Mouse (Mus musculus) A20 (cell line): ENCODE data around the gene Cmip.
"Not testable (repeated sequence)": the region's sequence is repeated elsewhere in the genome, so short reads cannot be mapped to it uniquely, and the experiment has no call there.

Source experiments
- DNase-seq: peaks from one replicate; pipeline ENCODE4 v3.0.0-alpha.2; 2011; ENCODE audit warnings: low read depth, low spot score

Gene Cmip

DNA sequence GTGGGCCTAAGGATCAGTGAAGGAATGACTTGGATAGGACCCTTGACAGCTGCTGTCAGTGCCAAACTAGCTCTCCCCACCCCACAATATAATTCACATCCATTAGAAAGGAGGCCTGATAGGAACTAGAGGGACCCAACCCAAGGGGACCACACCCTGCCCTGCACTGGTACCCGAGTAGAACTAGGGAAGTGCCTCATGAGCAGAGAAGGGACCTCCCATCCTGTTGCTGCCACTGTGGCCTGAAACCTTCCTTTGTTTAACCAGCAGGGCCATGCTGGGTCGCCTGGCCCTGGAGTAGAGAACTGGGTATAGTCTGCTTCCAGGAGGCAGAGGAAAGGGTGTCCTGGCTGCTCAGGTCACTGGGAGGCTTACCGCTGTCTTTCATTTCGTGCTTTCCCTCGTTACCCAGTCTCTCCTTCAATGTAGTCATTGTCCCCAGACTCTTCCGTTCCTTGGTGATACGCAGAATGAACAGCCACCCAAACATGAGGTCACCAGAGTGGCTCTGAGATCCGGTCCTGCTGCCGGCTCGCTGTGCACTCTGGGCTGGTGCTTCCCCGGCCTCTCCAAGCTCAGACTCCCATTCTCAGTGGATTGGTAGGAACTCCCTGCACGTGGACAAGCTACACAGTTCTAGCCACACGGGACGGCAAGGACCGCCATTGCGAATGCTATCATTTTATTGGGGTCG lies 164.1 kb downstream of the Cmip start:
- no peak for DNase-seq

DNA sequence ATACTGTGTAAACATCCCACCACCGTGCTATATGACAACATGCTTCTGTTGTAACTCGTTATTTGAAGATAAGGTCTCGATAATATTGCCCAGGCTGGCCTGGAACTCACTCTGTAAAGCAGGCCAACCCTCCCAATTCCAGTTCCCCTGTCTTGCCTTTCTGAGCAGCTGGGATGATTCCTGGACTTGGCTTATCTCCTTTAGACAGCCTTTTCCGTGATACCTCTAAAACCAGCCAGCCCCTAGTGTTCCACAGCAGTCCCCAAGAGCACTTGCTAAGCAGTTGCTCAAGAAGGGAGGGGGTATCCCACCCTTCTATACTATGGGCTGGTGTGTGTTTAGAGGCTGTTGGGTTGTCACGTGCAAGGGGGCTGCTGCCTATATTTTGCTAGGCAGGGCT lies 165.0 kb downstream of the Cmip start:
- no peak for DNase-seq

DNA sequence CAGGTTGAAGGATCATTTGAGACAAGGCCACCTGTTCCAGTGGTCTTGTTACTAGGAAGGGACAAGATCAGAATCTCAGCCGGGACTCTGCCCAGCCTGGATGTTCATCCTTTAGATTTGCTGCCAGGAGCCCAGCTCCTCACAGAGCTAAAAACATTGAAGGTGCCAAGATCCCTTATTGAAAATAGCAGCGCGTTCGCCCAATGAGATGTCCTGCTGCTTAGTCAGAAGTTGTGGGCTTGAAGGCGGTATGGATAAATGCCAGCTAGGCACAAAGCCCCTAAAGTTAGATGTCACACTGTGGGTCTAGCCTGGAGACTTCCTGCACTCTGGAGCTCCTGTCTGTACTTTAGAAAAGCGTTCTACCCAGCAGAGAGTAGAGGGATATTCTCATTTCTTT lies 165.5 kb downstream of the Cmip start:
- DNase-seq = no peak

DNA sequence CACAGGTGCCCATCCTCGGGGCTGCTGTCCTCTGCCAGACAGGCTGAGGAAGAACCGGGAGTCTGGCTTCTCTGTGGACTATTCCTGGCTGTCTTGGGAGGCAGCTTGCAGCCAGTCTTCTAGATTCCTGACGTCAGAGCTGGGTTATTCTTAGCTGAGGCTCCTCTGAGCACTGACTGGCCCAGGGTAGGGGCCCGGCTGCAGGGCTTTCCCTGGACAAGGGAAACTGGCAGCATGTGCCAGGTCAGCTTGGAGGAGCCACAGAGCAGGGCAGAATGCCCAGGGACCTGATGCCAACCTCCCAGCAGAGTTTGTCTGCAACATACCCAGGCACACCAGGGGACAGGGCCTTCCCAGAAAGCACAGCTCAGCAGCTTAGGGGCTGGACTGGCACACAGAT lies 166.2 kb downstream of the Cmip start:
- no peak for DNase-seq

DNA sequence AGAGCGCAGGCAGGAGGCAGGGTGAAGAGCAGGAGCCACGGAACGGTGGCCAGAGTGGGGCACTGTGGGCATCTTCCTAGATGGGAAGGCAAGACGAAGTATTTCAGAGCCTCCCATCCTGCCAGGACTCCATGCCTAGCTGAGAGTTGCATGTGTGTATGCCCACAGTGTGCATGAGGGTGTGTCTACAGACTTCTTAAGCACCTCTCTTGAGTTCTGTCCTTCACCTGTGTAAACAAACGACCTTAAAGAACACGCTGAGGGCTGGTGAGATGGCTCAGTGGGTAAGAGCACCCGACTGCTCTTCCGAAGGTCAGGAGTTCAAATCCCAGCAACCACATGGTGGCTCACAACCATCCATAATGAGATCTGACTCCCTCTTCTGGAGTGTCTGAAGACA lies 171.0 kb downstream of the Cmip start:
- not testable (repeated sequence) for DNase-seq

DNA sequence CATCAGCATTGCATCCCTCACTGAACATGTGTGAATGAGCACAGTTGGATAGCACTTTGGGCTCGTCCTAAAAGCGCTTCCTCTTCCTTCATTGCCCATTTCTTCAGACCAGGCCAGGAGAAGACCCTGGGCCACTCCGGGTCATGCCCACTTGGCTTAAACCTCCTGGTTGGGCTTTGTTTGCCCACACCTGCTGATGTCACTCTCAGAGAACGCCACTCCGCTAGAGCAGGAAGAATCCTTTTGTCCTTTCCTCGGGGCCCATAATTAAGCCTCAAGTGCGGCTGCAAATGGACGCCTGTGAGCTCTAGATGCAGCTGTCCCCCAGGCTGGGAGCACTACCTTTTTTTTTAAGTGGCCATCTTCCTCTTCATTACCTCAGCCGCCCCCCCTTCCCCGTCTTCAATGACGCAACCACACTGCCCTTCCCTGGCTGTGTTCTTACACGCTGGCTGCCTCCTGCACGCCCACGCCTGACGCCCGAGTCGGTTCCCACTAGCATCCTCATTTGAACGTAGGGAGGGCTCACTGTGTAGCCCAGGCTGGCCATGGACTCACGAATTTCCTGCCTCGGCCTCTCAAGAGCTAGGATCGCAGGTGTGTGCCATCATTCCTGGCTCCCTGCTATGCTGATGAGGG lies 171.8 kb downstream of the Cmip start:
- no peak for DNase-seq

DNA sequence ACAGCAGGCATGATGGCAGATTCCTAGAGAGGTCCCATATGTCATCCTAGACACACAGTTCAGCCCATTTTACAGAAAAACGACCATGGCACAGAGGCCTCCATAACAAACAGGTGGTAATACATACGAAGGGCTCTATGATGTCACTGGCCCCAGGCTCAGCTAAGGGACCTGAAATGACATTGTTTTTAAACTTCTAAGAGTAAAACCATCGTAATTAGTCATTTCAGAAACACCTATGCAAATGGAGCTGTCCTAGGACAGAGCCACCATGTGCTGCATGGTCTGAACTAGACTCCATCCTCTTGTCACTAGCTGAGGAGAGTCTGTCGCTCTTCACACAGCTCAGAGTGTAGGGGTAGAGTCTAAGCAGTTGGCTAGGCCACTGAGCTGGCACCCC lies 173.8 kb downstream of the Cmip start:
- DNase-seq = no peak

- no peak for DNase-seq
Observed at GRCm38 (mm10) chr8:117431554-117431953, 174.7 kb downstream of the Cmip start.

DNA sequence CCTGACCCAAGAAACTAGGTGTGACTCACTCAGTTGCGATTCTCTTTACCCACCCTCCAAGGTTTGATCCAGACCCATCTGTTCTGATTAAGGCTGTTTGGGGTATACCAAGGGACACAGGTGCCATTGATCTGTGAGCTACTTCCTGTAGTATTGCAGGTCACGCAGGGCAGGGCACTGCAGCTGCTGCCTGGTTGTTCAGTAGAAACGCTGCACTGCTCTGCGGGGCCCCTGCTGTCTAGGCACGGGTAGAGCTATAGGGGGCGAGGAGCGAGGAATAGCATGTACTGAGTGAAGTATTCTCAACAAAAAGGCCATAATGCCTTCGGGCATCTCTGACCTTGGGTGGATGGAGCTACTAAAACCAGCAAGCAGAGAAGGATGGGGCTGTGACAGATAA lies 175.2 kb downstream of the Cmip start:
- no peak for DNase-seq

GRCm38 (mm10) chr8:117433968-117434367 lies 177.1 kb downstream of the Cmip start:
- no peak for DNase-seq

DNA sequence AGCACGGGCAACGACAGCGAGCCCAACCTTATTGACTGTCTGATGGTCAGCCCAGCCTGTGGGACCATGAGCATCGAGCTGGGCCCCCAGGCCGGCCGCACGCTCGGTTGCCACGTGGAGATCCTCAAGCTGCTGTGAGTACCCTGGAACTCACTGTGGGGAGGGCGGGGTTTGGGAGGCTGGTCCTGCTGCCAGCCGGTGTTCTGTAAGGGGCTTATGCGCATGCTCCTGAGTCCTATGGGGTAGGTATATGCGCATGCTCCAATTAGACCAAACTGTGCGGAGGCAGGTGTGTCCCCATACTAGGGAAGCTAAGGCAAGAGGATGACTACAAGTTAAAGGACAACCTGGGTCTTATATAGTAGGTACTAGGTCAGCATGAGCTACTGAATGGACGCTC lies 179.9 kb downstream of the Cmip start:
- DNase-seq = no peak

- no peak for DNase-seq
Observed at GRCm38 (mm10) chr8:117437616-117438015, 180.8 kb downstream of the Cmip start.

DNA sequence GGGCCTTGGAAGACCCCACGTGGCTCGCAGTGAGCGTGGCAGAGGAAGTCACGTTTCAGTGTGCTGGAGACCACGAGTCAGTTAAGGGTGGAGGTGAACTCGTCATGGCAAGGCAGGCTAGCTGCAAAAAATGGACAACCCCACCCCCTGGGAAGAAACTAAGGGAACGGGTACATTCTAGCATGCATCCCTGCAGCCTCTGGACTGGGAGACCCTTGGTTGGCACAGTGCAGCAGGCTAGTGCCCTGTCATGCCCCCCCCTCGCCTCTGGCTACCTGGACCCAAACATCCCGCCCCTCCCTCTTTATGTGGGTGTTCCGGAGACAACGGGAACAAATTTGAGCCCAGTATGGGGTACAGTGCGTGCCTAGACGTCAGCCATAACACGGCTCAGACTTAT lies 183.5 kb downstream of the Cmip start:
- no peak for DNase-seq

- no peak for DNase-seq
Observed at GRCm38 (mm10) chr8:117440759-117441158, 183.9 kb downstream of the Cmip start.

DNA sequence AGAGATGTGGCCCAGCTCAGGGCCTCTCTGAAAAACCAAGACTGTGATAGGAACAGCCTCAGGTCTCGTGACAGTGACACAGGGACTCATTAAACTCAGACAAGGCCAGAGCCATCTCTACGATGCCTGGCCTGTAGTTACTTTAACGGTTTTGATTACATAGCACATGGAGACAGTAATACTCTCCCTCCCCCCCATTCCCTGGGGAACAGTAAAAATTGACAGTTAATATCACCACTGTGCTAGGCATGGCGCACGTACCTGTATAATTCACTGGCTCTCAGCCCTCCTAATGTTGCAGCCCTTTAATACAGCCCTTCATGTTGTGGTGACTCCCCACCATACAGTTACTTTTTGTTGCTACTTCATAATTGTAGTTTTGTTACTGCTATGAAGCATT lies 188.6 kb downstream of the Cmip start:
- no peak for DNase-seq

DNA sequence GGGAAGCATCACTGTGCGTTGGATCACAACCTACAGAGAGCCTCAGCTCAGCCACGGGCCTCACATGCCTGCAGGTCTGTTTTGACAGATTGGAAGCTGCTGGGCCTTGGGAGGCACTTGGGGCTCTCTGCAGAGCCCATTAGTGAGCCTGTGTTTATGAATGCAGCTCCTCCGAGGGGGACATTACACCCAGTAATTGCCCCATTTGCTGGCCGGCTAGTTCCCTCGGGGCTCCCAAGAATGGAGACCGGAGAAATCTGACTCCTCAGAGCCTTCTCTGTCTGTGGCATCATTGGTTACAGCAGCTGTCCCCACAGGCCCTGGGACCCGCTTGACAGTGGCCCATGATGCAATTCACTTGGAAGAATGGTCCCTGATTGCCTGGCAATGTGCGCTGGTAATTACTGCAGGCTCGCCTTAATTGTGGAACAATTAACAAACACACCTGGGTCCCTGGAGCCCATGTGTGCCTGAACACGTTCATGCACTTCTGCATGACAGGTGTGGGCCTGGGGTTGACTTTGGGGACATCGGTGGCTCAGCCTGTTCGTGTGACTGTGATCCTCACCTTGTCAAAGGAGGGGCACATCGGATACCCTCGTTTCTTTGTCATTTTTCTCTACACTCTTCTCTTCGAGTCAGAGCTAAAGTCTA lies 189.6 kb downstream of the Cmip start:
- DNase-seq = no peak

DNA sequence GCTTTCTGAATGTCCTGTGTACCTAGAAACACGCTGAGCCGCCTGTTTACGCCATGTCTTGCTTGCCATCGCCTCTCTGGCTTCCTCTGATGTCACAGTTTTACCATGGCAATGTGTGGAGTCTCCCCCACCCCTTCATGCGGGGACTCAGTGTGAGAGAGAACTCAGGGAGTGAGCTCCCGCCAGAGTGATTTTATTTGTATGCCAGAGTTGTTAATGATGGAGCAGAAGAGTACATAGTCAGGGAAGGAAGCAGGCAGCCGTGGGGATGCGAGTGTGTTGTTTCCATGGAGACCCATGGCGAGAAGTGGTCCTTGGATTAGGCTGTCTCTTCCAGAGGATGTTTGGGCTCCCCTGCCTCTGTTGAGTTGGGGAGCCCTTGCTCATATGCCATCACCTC lies 194.2 kb downstream of the Cmip start:
- DNase-seq = no peak

GRCm38 (mm10) chr8:117453974-117454373 lies 197.1 kb downstream of the Cmip start:
- no peak for DNase-seq

GRCm38 (mm10) chr8:117454516-117455116 lies 197.8 kb downstream of the Cmip start:
- no peak for DNase-seq

DNA sequence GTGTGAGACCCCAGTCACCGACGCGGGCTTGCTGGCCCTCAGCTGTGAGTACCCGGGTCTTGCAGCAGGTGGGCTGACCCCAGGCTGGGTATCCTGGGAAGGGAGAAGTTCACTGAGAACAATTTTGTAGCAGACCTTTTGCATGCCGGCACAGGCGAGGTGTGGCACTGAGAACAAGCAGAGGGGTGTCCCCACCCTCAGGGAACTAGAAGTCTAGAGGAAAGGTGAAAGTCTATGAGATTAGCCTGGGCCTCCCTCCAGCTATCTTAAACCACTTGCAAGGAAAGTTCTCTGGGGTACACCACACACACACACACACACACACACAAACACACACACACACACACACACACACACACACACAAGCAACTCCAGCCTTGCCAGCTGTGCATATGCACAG lies 198.8 kb downstream of the Cmip start:
- no peak for DNase-seq

DNA sequence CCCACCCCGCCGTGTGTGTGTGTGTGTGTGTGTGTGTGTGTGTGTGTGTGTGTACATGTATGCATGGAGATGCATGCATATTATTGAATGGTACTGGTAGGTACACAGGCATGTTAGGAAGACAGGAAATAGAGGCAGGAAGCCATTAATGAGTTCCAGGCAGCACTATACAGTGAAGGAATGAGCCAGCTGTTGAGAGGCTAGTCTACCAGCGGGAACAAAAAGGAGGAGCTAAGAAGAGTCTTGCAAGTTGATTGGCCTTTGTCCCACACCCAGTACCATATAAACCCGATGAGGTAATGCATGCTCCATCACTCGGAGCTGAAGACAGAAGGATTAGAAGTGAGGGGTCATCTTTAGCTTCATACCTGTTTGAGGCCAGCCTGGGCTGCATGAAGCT lies 201.6 kb downstream of the Cmip start:
- no peak for DNase-seq

GRCm38 (mm10) chr8:117462701-117463284 lies 205.9 kb downstream of the Cmip start:
- DNase-seq = no peak
